Mouse (Mus musculus) E14TG2a.4 (cell line): ENCODE data around the gene Cphx2.
"Not testable (repeated sequence)": the region's sequence is repeated elsewhere in the genome, so short reads cannot be mapped to it uniquely, and the experiment has no call there.

Experiments
- H3K27me3 ChIP-seq: 2 replicates; pipeline ENCODE4 v1.6.1; 2014; ENCODE audit warnings: low read length, control low read depth; ENCODE audit not compliant: insufficient read depth
- H3K36me3 ChIP-seq: 2 replicates; pipeline ENCODE4 v1.6.1; 2014; ENCODE audit warnings: low read length, control low read depth; ENCODE audit not compliant: insufficient read depth
- H3K4me1 ChIP-seq: replicated peaks from 2 replicates; pipeline ENCODE4 v1.6.1; 2014; ENCODE audit warnings: low read depth, low read length, control low read depth
- H3K4me3 ChIP-seq: replicated peaks from 2 replicates; pipeline ENCODE4 v1.5.1; 2014; ENCODE audit warnings: mild to moderate bottlenecking, low read length
- H3K9me3 ChIP-seq: 2 replicates; pipeline ENCODE4 v1.6.1; 2014; ENCODE audit warnings: low read length, control low read depth

Gene Cphx2

GRCm38 (mm10) chr14:26118150-26118549 lies 36.8 kb downstream of the Cphx2 start, which contains the start of gene Duxbl2:
Duxbl2 (plus strand) TSS chr14:26118349.
- H3K4me3 ChIP-seq, H3K4me1 ChIP-seq, H3K9me3 ChIP-seq, H3K36me3 ChIP-seq, H3K27me3 ChIP-seq: not testable (repeated sequence)

GRCm38 (mm10) chr14:26118550-26119000 lies 37.3 kb downstream of the Cphx2 start:
- not testable (repeated sequence) for H3K4me1 ChIP-seq, H3K4me3 ChIP-seq, H3K9me3 ChIP-seq, H3K27me3 ChIP-seq, H3K36me3 ChIP-seq

GRCm38 (mm10) chr14:26119095-26119494 lies 37.8 kb downstream of the Cphx2 start:
- H3K36me3 ChIP-seq, H3K27me3 ChIP-seq, H3K9me3 ChIP-seq, H3K4me3 ChIP-seq, H3K4me1 ChIP-seq: not testable (repeated sequence)
